Mouse (Mus musculus): ENCODE results near the gene Banf2.

DNA sequence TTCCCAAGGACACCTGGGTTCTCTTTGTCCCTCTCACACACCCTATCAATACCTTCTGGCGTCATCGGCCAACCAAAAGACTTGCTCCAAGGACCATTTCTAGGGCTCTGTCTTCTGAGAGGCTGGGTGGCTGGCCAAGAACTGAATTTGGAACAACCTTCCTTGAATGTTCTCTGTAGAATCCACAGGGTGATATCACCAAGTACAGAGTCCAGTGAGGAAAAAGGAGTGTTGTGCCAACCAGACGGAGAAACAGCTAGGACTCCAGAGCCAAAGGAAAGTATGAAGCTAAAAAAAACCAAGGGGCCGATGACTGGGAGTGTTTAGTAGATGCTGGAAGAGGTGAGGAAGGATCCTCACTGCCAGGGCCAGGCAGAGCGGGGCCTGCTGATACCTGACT lies 74.5 kb downstream of the Banf2 start:
- TF ChIP-seq POLR2A (IDR thresholded peaks at IDR 0.05; ENCODE audit: extremely low read depth, insufficient read depth, low read length) (no peak), CTCF (IDR thresholded peaks at IDR 0.05; ENCODE audit: low read depth, low read length) (no peak)
